Mouse (Mus musculus) limb, embryonic 14.5 days (tissue): ENCODE measurements around the gene Alox15. TPM values are rescaled to one million over a fixed set of nuclear protein-coding genes. Genes with fewer than 3 reads are reported as not detected.

Experiments
- ATAC-seq: fragments of 200-750 bp; cut with Nextera tagmentation; 2 replicates; pipeline ENCODE4 v1.8.0; 2017; ENCODE audit warnings: low read depth, moderate number of reproducible peaks, moderate TSS enrichment; ENCODE audit not compliant: low FRiP score
- DNase-seq: peaks from one replicate; pipeline ENCODE4 v3.0.0-alpha.2; 2015; ENCODE audit warnings: low spot score
- H3K27ac ChIP-seq: fragments of 300-500 bp; sonication (generic); replicated peaks from 2 replicates; pipeline ENCODE4 v1.5.1; 2014; ENCODE audit warnings: low read depth, mild to moderate bottlenecking, low read length, moderate library complexity, mixed read lengths
- H3K27me3 ChIP-seq: fragments of 300-500 bp; sonication (generic); 2 replicates; pipeline ENCODE4 v1.6.1; 2014; ENCODE audit warnings: low read length, mixed read lengths; ENCODE audit not compliant: control insufficient read depth, insufficient read depth
- H3K36me3 ChIP-seq: fragments of 300-500 bp; sonication (generic); 2 replicates; pipeline ENCODE4 v1.6.1; 2014; ENCODE audit warnings: mild to moderate bottlenecking, low read length, moderate library complexity, mixed read lengths; ENCODE audit not compliant: control insufficient read depth, insufficient read depth
- H3K4me1 ChIP-seq: fragments of 300-500 bp; sonication (generic); 2 replicates; pipeline ENCODE4 v1.6.1; 2014; ENCODE audit warnings: antibody characterized with exemption, low read length, mixed read lengths; ENCODE audit not compliant: control insufficient read depth, insufficient read depth
- H3K4me2 ChIP-seq: fragments of 300-500 bp; sonication (generic); replicated peaks from 2 replicates; pipeline ENCODE4 v1.6.1; 2014; ENCODE audit warnings: low read depth, mild to moderate bottlenecking, low read length, moderate library complexity; ENCODE audit not compliant: severe bottlenecking
- H3K4me3 ChIP-seq: fragments of 300-500 bp; sonication (generic); replicated peaks from 2 replicates; pipeline ENCODE4 v1.5.1; 2014; ENCODE audit warnings: low read length
- H3K9ac ChIP-seq: fragments of 300-500 bp; sonication (generic); 2 replicates; pipeline ENCODE4 v1.6.1; 2014; ENCODE audit warnings: mild to moderate bottlenecking, low read depth, low read length, moderate library complexity; ENCODE audit not compliant: severe bottlenecking
- H3K9me3 ChIP-seq: fragments of 300-500 bp; sonication (generic); 2 replicates; pipeline ENCODE4 v1.6.1; 2016; ENCODE audit warnings: low read length; ENCODE audit not compliant: control insufficient read depth
- POLR2A ChIP-seq: fragments of 200-500 bp; IDR thresholded peaks from 2 replicates; pipeline ENCODE4 v1.8.0; 2012; ENCODE audit warnings: inconsistent platforms, mild to moderate bottlenecking, moderate library complexity, borderline replicate concordance; ENCODE audit not compliant: insufficient read depth, insufficient read length; ENCODE audit errors: extremely low read depth
- WGBS: fragments of 180-500 bp; shearing (Covaris S2); extraction: QIAGEN DNeasy Blood & Tissue Kit; methylation state at CpG from one replicate; pipeline ENCODE4 v1.1.7; 2014; 5-methylcytosine and 5-hydroxymethylcytosine counted together
- polyA plus RNA-seq, 2 experiments: library from polyadenylated mRNA; depleted of rRNA in 1 of 2; stranded (reverse) in 1 of 2; unstranded in 1 of 2; fragments of >200 nt; fragmentation: Nextera tagmentation in 1 of 2; extraction: Ambion mirVana in 1 of 2; gene quantifications; 2 replicates each; pipeline versions ENCODE4 v1.2.1 to v1.2.3; 2012 to 2014

Gene Alox15
- polyA plus RNA-seq, 2 experiments, result 0.15 to 0.25 TPM

- no peak overlapping the region for H3K4me3 ChIP-seq
- no peak overlapping the region for H3K4me2 ChIP-seq
- no peaks in the 10 kb centered on the region for H3K4me1 ChIP-seq
- no peak for ATAC-seq
- no peak overlapping the region for H3K27ac ChIP-seq
- no peaks in the 10 kb centered on the region for H3K9me3 ChIP-seq
- no peak for DNase-seq
- H3K9ac ChIP-seq, result no peak overlapping the region
- 97% methylated on average over 2 of the region's 2 CpGs for WGBS
- H3K36me3 ChIP-seq, result no peaks in the 10 kb centered on the region
- TF ChIP-seq POLR2A, result no peak
- no peaks in the 10 kb centered on the region for H3K27me3 ChIP-seq
Measured at GRCm38 (mm10) chr11:70308296-70308695, 43.5 kb downstream of the Alox15 start.

DNA sequence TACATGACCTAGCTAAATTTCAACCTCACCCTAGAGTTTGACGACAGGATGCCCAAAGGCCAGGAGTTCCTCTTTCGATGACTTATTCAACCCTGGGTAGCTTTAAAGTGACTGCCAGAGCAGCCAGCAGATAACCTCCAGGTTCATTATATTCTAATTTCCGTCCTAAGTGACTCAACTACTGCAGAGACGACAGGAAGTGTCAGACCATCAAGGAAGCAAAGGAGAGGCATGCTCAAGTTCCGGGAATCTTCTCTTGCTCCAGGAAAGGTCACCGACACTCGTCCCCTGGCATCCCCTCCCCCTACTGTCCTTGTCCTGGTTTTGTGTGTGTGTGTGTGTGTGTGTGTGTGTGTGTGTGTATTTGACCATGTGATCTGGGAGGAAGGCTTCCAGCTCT, 45.7 kb downstream of the Alox15 start:
- TF ChIP-seq POLR2A, result no peak
- WGBS, result 50% methylated on average over 7 of the region's 7 CpGs
- Histone ChIP-seq H3K27ac (no peak overlapping the region), H3K4me1 (no peaks in the 10 kb centered on the region), H3K36me3 (no peaks in the 10 kb centered on the region), H3K4me2 (no peak overlapping the region), H3K9ac (no peak overlapping the region), H3K27me3 (no peaks in the 10 kb centered on the region), H3K9me3 (no peaks in the 10 kb centered on the region), H3K4me3 (no peak overlapping the region)
- no peak for ATAC-seq
- DNase-seq, result no peak

DNA sequence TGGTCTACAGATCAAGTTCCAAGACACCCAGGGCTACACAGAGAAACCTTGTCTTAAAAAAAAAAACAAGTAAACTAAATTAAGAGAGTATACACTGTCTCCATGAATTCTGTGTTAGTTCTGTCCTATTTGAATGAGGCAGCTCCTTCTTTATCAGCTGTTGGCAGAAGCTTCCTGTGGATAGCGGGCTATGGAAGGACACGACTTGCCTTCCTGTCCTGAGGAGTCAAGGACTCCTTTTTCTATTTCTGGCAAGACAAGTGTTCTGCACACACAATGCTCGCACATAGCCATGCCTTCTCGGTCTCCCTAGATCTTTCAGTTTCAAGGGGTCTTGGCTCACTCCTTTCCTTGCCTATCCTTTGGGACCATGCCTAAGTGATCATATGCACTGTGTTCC, 49.5 kb downstream of the Alox15 start:
- no peak for TF ChIP-seq POLR2A
- Histone ChIP-seq H3K27me3 (no peaks in the 10 kb centered on the region), H3K27ac (no peak overlapping the region), H3K4me1 (no peaks in the 10 kb centered on the region), H3K9me3 (no peaks in the 10 kb centered on the region), H3K9ac (no peak overlapping the region), H3K36me3 (no peaks in the 10 kb centered on the region), H3K4me2 (no peak overlapping the region), H3K4me3 (no peak overlapping the region)
- WGBS, result 83% methylated on average over 4 of the region's 4 CpGs
- ATAC-seq (no peak), DNase-seq (no peak)

DNA sequence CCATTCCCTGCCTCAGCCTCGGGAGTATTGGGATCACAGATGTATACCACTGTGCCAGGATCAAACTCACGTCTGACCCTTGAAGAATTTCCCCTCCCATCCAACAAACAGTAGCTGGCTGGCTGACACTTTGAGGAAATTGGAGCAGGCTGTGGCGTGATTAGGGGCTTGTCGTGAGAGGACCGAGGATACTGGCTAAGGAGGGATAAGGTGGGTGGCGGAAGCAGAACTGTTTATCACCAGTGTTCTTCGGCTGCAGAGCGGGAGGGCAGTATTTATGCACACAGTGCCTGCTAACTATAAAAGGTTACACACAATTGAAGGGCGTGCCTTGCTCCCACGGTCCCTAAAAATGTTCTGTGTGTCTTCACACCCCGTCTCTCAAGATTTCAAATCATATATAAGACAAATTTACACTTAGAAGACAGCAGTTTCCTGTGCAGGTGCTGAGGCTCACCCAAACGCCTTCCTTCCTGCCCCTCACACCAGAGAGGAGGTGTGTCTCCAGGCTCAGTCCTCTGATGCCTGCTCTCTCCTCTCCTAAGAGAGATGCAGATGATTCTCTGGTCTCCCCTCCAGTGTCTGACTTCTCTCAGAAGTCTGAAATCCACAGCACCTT, 53.9 kb downstream of the Alox15 start:
- no peaks in the 10 kb centered on the region for H3K27me3 ChIP-seq
- H3K9ac ChIP-seq, result no peak overlapping the region
- no peaks in the 10 kb centered on the region for H3K4me1 ChIP-seq
- H3K4me3 ChIP-seq, result no peak overlapping the region
- no peak overlapping the region for H3K27ac ChIP-seq
- no peak for TF ChIP-seq POLR2A
- H3K4me2 ChIP-seq, result no peak overlapping the region
- WGBS, result 31% methylated on average over 12 of the region's 12 CpGs
- H3K9me3 ChIP-seq, result no peaks in the 10 kb centered on the region
- ATAC-seq, result no peak
- no peak for DNase-seq
- no peaks in the 10 kb centered on the region for H3K36me3 ChIP-seq

DNA sequence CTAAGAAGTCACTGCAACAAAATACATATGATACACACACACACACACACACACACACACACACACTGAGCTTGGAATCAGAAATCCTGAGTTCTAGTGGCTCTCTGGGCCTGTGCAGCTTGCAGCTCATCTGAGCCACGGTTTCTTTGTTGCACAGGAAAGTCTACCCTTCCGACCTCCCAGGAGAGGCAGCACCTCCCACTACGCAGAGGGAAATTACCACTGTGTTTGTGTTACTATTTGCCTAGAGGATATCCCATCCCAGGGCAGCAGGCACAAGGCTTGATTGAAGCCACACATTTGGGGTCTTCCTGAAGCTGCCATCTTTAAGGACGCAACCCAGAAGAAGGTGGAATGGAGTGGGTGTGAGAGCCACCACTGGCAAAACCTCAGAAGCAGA, 54.4 kb downstream of the Alox15 start:
- 48% methylated on average over 4 of the region's 4 CpGs for WGBS
- TF ChIP-seq POLR2A, result no peak
- no peak overlapping the region for H3K4me2 ChIP-seq
- H3K9me3 ChIP-seq, result no peaks in the 10 kb centered on the region
- no peaks in the 10 kb centered on the region for H3K27me3 ChIP-seq
- DNase-seq, result no peak
- H3K27ac ChIP-seq, result no peak overlapping the region
- H3K36me3 ChIP-seq, result no peaks in the 10 kb centered on the region
- no peak overlapping the region for H3K9ac ChIP-seq
- H3K4me1 ChIP-seq, result no peaks in the 10 kb centered on the region
- H3K4me3 ChIP-seq, result no peak overlapping the region
- no peak for ATAC-seq

Other genes with a start within 250 kb of the Alox15 start
- 0.28 and 1.1 TPM in 2 replicates for gene Mgl2, start 221.7 kb downstream of the Alox15 start, polyA plus RNA-seq (2012; rRNA removed)
- 0.61 and 1.5 TPM in 2 replicates for gene Mgl2, start 221.7 kb downstream of the Alox15 start, polyA plus RNA-seq (2014; fragmentation: Nextera tagmentation; extraction: Ambion mirVana)
- 0.85 and 1.6 TPM in 2 replicates for gene Clec10a, start 195.8 kb downstream of the Alox15 start, polyA plus RNA-seq (2012; rRNA removed)
- 1.2 and 1.8 TPM in 2 replicates for gene Clec10a, start 195.8 kb downstream of the Alox15 start, polyA plus RNA-seq (2014; fragmentation: Nextera tagmentation; extraction: Ambion mirVana)
- gene Slc16a11, start 139.3 kb downstream of the Alox15 start, polyA plus RNA-seq (2012; rRNA removed), result 0.79 and 1.3 TPM in 2 replicates
- 0.21 and 0.47 TPM in 2 replicates for gene Slc16a11, start 139.3 kb downstream of the Alox15 start, polyA plus RNA-seq (2014; fragmentation: Nextera tagmentation; extraction: Ambion mirVana)
- 9.3 and 11.1 TPM in 2 replicates for gene Slc16a13, start 131.0 kb downstream of the Alox15 start, polyA plus RNA-seq (2012; rRNA removed)
- gene Slc16a13, start 131.0 kb downstream of the Alox15 start, polyA plus RNA-seq (2014; fragmentation: Nextera tagmentation; extraction: Ambion mirVana), result 9.2 and 9.6 TPM in 2 replicates
- 11.2 and 12.2 TPM in 2 replicates for gene Bcl6b, start 122.2 kb downstream of the Alox15 start, polyA plus RNA-seq (2012; rRNA removed)
- gene Bcl6b, start 122.2 kb downstream of the Alox15 start, polyA plus RNA-seq (2014; fragmentation: Nextera tagmentation; extraction: Ambion mirVana), result 11.7 and 12.2 TPM in 2 replicates
- 167 and 171 TPM in 2 replicates for gene 0610010K14Rik, start 114.1 kb downstream of the Alox15 start, polyA plus RNA-seq (2012; rRNA removed)
- 178 and 193 TPM in 2 replicates for gene 0610010K14Rik, start 114.1 kb downstream of the Alox15 start, polyA plus RNA-seq (2014; fragmentation: Nextera tagmentation; extraction: Ambion mirVana)
- gene Gm21988, start 112.2 kb downstream of the Alox15 start, polyA plus RNA-seq (2012; rRNA removed), result 15.1 and 15.7 TPM in 2 replicates
- gene Gm21988, start 112.2 kb downstream of the Alox15 start, polyA plus RNA-seq (2014; fragmentation: Nextera tagmentation; extraction: Ambion mirVana), result 12.9 and 13.1 TPM in 2 replicates
- 54.0 and 63.2 TPM in 2 replicates for gene Rnasek, start 112.2 kb downstream of the Alox15 start, polyA plus RNA-seq (2012; rRNA removed)
- gene Rnasek, start 112.2 kb downstream of the Alox15 start, polyA plus RNA-seq (2014; fragmentation: Nextera tagmentation; extraction: Ambion mirVana), result 171 and 176 TPM in 2 replicates
- gene Alox12, start 96.7 kb downstream of the Alox15 start, polyA plus RNA-seq (2012; rRNA removed), result 7.4 and 7.8 TPM in 2 replicates
- 8.0 and 11.1 TPM in 2 replicates for gene Alox12, start 96.7 kb downstream of the Alox15 start, polyA plus RNA-seq (2014; fragmentation: Nextera tagmentation; extraction: Ambion mirVana)
- 0.04 and 0.09 TPM in 2 replicates for gene Alox12e, start 29.4 kb downstream of the Alox15 start, polyA plus RNA-seq (2012; rRNA removed)
- gene Alox12e, start 29.4 kb downstream of the Alox15 start, polyA plus RNA-seq (2014; fragmentation: Nextera tagmentation; extraction: Ambion mirVana), result 0.12 and 0.26 TPM in 2 replicates
- gene Pelp1, start 58.0 kb upstream of the Alox15 start, polyA plus RNA-seq (2012; rRNA removed), result 37.1 and 45.2 TPM in 2 replicates
- 34.8 and 38.1 TPM in 2 replicates for gene Pelp1, start 58.0 kb upstream of the Alox15 start, polyA plus RNA-seq (2014; fragmentation: Nextera tagmentation; extraction: Ambion mirVana)
- gene Arrb2, start 80.6 kb upstream of the Alox15 start, polyA plus RNA-seq (2012; rRNA removed), result 48.7 and 53.6 TPM in 2 replicates
- gene Arrb2, start 80.6 kb upstream of the Alox15 start, polyA plus RNA-seq (2014; fragmentation: Nextera tagmentation; extraction: Ambion mirVana), result 18.5 and 21.5 TPM in 2 replicates
- gene Med11, start 99.9 kb upstream of the Alox15 start, polyA plus RNA-seq (2012; rRNA removed), result 27.6 and 32.4 TPM in 2 replicates
- 44.8 and 47.4 TPM in 2 replicates for gene Med11, start 99.9 kb upstream of the Alox15 start, polyA plus RNA-seq (2014; fragmentation: Nextera tagmentation; extraction: Ambion mirVana)
- 1.1 and 1.4 TPM in 2 replicates for gene Zmynd15, start 107.4 kb upstream of the Alox15 start, polyA plus RNA-seq (2012; rRNA removed)
- gene Zmynd15, start 107.4 kb upstream of the Alox15 start, polyA plus RNA-seq (2014; fragmentation: Nextera tagmentation; extraction: Ambion mirVana), result 0.46 and 0.92 TPM in 2 replicates
- gene Cxcl16, start 108.0 kb upstream of the Alox15 start, polyA plus RNA-seq (2012; rRNA removed), result 4.4 and 5.9 TPM in 2 replicates
- 4.3 and 6.3 TPM in 2 replicates for gene Cxcl16, start 108.0 kb upstream of the Alox15 start, polyA plus RNA-seq (2014; fragmentation: Nextera tagmentation; extraction: Ambion mirVana)
- 0.29 and 0.50 TPM in 2 replicates for gene Tm4sf5, start 153.2 kb upstream of the Alox15 start, polyA plus RNA-seq (2012; rRNA removed)
- 0.33 and 0.95 TPM in 2 replicates for gene Tm4sf5, start 153.2 kb upstream of the Alox15 start, polyA plus RNA-seq (2014; fragmentation: Nextera tagmentation; extraction: Ambion mirVana)
- gene Vmo1, start 162.6 kb upstream of the Alox15 start, polyA plus RNA-seq (2012; rRNA removed), result 0.14 TPM in 1 of 2 replicates, not detected in the other
- gene Vmo1, start 162.6 kb upstream of the Alox15 start, polyA plus RNA-seq (2014; fragmentation: Nextera tagmentation; extraction: Ambion mirVana), result 0.30 TPM in 1 of 2 replicates, not detected in the other
- gene Gltpd2, start 167.2 kb upstream of the Alox15 start, polyA plus RNA-seq (2012; rRNA removed), result 0.24 and 0.36 TPM in 2 replicates
- gene Gltpd2, start 167.2 kb upstream of the Alox15 start, polyA plus RNA-seq (2014; fragmentation: Nextera tagmentation; extraction: Ambion mirVana), result 0.54 and 0.73 TPM in 2 replicates
- 421 and 423 TPM in 2 replicates for gene Psmb6, start 173.3 kb upstream of the Alox15 start, polyA plus RNA-seq (2012; rRNA removed)
- gene Psmb6, start 173.3 kb upstream of the Alox15 start, polyA plus RNA-seq (2014; fragmentation: Nextera tagmentation; extraction: Ambion mirVana), result 755 and 779 TPM in 2 replicates
- gene Gm40193, start 180.9 kb upstream of the Alox15 start, polyA plus RNA-seq (2012; rRNA removed), result 1.2 TPM in 1 of 2 replicates, not detected in the other
- gene Gm40193, start 180.9 kb upstream of the Alox15 start, polyA plus RNA-seq (2014; fragmentation: Nextera tagmentation; extraction: Ambion mirVana), result not detected in 2 replicates
- gene Pld2, start 188.0 kb upstream of the Alox15 start, polyA plus RNA-seq (2012; rRNA removed), result 18.9 and 22.6 TPM in 2 replicates
- gene Pld2, start 188.0 kb upstream of the Alox15 start, polyA plus RNA-seq (2014; fragmentation: Nextera tagmentation; extraction: Ambion mirVana), result 5.8 and 7.5 TPM in 2 replicates
- gene Mink1, start 210.8 kb upstream of the Alox15 start, polyA plus RNA-seq (2012; rRNA removed), result 91.2 and 114 TPM in 2 replicates
- gene Mink1, start 210.8 kb upstream of the Alox15 start, polyA plus RNA-seq (2014; fragmentation: Nextera tagmentation; extraction: Ambion mirVana), result 19.8 and 23.0 TPM in 2 replicates